Mouse (Mus musculus) thymus, adult 2 months (tissue): ENCODE data around the gene Irgc1. TPM values are rescaled to one million over a fixed set of nuclear protein-coding genes. Genes with fewer than 3 reads are reported as not detected.

Experiments used
- DNase-seq: peaks from one replicate; pipeline ENCODE4 v3.0.0; 2021
- H3K27ac ChIP-seq: fragments of 200-500 bp; 2 replicates; pipeline ENCODE4 v1.5.1; 2012; ENCODE audit warnings: low read length, control low read depth; ENCODE audit not compliant: control insufficient read depth, insufficient read depth
- H3K27me3 ChIP-seq: fragments of 200-500 bp; 2 replicates; pipeline ENCODE4 v1.6.1; 2012; ENCODE audit warnings: mild to moderate bottlenecking, low read length, moderate library complexity, mixed read lengths; ENCODE audit not compliant: control insufficient read depth, insufficient read depth
- H3K36me3 ChIP-seq: fragments of 200-500 bp; 2 replicates; pipeline ENCODE4 v1.6.1; 2012; ENCODE audit warnings: mild to moderate bottlenecking, low read length, moderate library complexity; ENCODE audit not compliant: control insufficient read depth, insufficient read depth
- H3K4me1 ChIP-seq: fragments of 200-500 bp; replicated peaks from 2 replicates; pipeline ENCODE4 v1.6.1; 2012; ENCODE audit warnings: low read length; ENCODE audit not compliant: control insufficient read depth, insufficient read depth
- H3K4me3 ChIP-seq: fragments of 200-500 bp; 2 replicates; pipeline ENCODE4 v1.5.1; 2012; ENCODE audit warnings: mild to moderate bottlenecking, low read length, control low read depth, moderate library complexity; ENCODE audit not compliant: control insufficient read depth, insufficient read depth
- CTCF ChIP-seq: fragments of 200-500 bp; IDR thresholded peaks from 2 replicates; pipeline ENCODE4 v1.5.1; 2012; ENCODE audit warnings: mild to moderate bottlenecking, control low read depth, low read length, moderate library complexity, borderline replicate concordance; ENCODE audit not compliant: control insufficient read depth, poor library complexity, insufficient read depth; ENCODE audit errors: extremely low read depth
- POLR2A ChIP-seq: fragments of 200-500 bp; IDR thresholded peaks from 2 replicates; pipeline ENCODE4 v1.6.1; 2012; ENCODE audit warnings: mild to moderate bottlenecking, low read length, control low read depth, moderate library complexity; ENCODE audit not compliant: control insufficient read depth, poor library complexity, insufficient read depth; ENCODE audit errors: extremely low read depth
- WGBS: fragments of 180-500 bp; shearing (Covaris S2); methylation state at CpG from one replicate; pipeline ENCODE4 v1.1.7; 2018; 5-methylcytosine and 5-hydroxymethylcytosine counted together
- polyA plus RNA-seq: library from polyadenylated mRNA; depleted of rRNA; stranded (reverse); fragments of >200 nt; gene quantifications from 2 replicates; pipeline ENCODE4 v1.2.3, GENCODE M21; 2012

The Irgc1 gene
- polyA plus RNA-seq, 1 experiment: 3.0 TPM

DNA sequence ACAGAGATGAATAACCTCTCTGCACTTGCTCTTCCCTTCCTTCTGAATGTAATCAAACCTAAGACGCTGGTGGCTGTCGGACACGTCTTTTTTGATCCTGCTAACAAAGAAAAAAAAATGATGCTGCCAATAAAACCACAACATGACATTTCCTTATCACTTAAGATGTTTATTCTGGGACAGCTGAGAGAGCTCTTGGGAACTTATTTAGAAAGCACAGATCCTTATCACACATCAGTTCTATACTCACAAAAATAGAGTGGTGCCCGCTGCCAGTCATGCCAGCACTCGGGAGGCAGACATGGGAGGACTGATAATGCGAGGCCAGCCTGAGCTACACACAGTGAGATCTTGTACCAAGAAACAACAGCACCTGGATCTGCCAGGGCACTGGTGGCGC lies 12.2 kb downstream of the Irgc1 start:
- no peak for DNase-seq
- TF ChIP-seq CTCF: no peak
- no peak for TF ChIP-seq POLR2A
- no peak overlapping the region for H3K27ac ChIP-seq
- no peak overlapping the region for H3K4me3 ChIP-seq
- no peaks in the 10 kb centered on the region for H3K27me3 ChIP-seq
- no peaks in the 10 kb centered on the region; the same call in 1 of the 2 replicates for H3K4me1 ChIP-seq
- WGBS: 25% methylated on average over 7 of the region's 7 CpGs
- no peaks in the 10 kb centered on the region for H3K36me3 ChIP-seq

GRCm38 (mm10) chr7:24439191-24439590 lies 12.9 kb downstream of the Irgc1 start:
- WGBS: 81% methylated on average over 6 of the region's 6 CpGs
- no peaks in the 10 kb centered on the region for H3K36me3 ChIP-seq

GRCm38 (mm10) chr7:24437981-24438380 lies 14.1 kb downstream of the Irgc1 start:
- Histone ChIP-seq H3K4me1 (no peaks in the 10 kb centered on the region; the same call in 1 of the 2 replicates), H3K4me3 (no peak overlapping the region), H3K27me3 (no peaks in the 10 kb centered on the region), H3K36me3 (no peaks in the 10 kb centered on the region), H3K27ac (no peak overlapping the region)
- 57% methylated on average over 10 of the region's 10 CpGs for WGBS
- TF ChIP-seq POLR2A: no peak
- TF ChIP-seq CTCF: no peak
- DNase-seq: no peak

More at GRCm38 (mm10) chr7:24439191-24439590, 12.9 kb downstream of the Irgc1 start:
- Histone ChIP-seq H3K27me3 (no peaks in the 10 kb centered on the region), H3K4me1 (no peaks in the 10 kb centered on the region; the same call in 1 of the 2 replicates), H3K27ac (no peak overlapping the region), H3K4me3 (no peak overlapping the region)
- DNase-seq: no peak
- TF ChIP-seq CTCF: no peak
- TF ChIP-seq POLR2A: no peak

DNA sequence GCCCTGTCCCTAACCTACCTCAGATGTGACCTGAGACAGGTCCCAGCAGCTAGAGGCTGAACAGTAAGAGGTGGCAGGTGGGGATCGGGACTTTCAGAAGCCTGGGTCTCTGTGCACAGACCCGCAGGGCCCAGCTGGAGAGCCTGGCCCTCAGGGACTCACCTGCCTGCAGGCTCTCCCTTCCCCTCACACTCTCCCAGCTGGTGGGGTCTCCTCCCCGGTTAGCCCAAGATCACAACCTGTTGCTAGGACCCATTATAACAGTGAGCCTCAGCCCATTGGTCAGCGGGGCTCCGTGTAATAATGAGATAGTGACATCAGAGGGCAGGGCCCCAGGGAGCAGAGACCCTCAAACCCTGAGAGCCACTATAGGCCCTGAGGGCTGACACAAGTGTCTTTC lies 16.8 kb downstream of the Irgc1 start:
- 96% methylated on average over 5 of the region's 5 CpGs for WGBS
- no peak overlapping the region for H3K27ac ChIP-seq
- TF ChIP-seq POLR2A (no peak), CTCF (no peak)
- no peak overlapping the region for H3K4me3 ChIP-seq
- H3K27me3 ChIP-seq: no peaks in the 10 kb centered on the region
- no peaks in the 10 kb centered on the region for H3K36me3 ChIP-seq
- peaks cover 19% of the 10 kb centered on the region for H3K4me1 ChIP-seq
- no peak for DNase-seq

- TF ChIP-seq POLR2A: no peak
- TF ChIP-seq CTCF: no peak
- Histone ChIP-seq H3K27me3 (no peaks in the 10 kb centered on the region), H3K27ac (no peak overlapping the region), H3K36me3 (no peaks in the 10 kb centered on the region), H3K4me3 (no peak overlapping the region), H3K4me1 (peaks cover 19% of the 10 kb centered on the region)
- WGBS: 56% methylated on average over 11 of the region's 11 CpGs
- no peak for DNase-seq
Measured at GRCm38 (mm10) chr7:24431713-24432112, 20.4 kb downstream of the Irgc1 start.

DNA sequence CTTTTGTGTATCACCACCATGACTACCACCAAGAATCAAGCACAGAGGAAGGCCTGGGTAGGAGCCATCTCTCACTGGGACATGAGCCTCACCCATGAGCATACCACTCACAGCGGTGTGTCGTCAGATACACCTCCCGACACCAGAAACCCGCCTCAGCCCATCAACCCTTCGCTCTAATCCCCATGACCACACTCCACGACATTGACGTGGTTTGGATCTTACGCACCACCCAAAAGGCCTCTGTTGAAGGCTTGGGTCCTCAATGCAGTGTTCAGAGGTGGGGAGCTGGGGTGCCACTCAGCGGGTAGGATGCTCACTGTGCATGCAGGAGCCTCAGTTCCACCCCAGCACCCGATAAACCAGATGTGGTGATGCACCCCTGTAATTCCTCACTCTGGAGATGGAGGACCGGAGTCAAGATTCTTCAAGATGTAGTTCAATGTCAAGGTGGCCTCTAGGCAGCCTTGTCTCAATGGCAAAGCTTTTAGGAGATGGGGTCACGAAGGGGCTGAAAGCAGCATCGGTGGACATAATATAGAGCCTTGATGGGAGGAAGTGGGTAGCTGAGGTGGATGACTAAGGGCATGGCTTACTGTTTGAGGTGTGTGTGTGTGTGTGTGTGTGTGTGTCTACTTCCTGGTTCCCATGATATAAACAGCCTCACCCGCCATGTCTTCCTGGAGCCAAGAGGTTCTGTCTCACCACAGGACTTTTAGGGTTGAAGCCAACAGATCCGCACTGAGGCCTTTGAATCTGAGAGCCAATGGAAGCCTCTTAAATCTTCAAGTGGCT lies 21.3 kb downstream of the Irgc1 start:
- H3K4me1 ChIP-seq: peaks cover 19% of the 10 kb centered on the region
- no peak for TF ChIP-seq POLR2A
- TF ChIP-seq CTCF: no peak
- H3K4me3 ChIP-seq: no peak overlapping the region
- H3K36me3 ChIP-seq: no peaks in the 10 kb centered on the region
- peak overlapping the region; percentile 6; the same call in 1 of the 2 replicates for H3K27ac ChIP-seq
- no peak for DNase-seq
- WGBS: 71% methylated on average over 15 of the region's 15 CpGs
- H3K27me3 ChIP-seq: no peaks in the 10 kb centered on the region
